Mouse (Mus musculus) left cerebral cortex, adult 2 months (tissue): ENCODE results near the gene Olfr211. TPM values are rescaled to one million over a fixed set of nuclear protein-coding genes. Genes with fewer than 3 reads are reported as not detected.
"Not testable (repeated sequence)": the region's sequence is repeated elsewhere in the genome, so short reads cannot be mapped to it uniquely, and the experiment has no call there.

Experiments
- DNase-seq, 2 experiments: peaks; one replicate each; pipeline ENCODE4 v3.0.0; 2021 to 2022; ENCODE audit warnings: low spot score in 2 of 2, mixed read lengths in 1 of 2; ENCODE audit errors: extremely low spot score in 1 of 2
- H3K27ac ChIP-seq: fragments of 200-600 bp; 2 replicates; pipeline ENCODE4 v1.8.1; 2022
- H3K4me3 ChIP-seq: fragments of 200-600 bp; 2 replicates; pipeline ENCODE4 v1.8.1; 2022
- CTCF ChIP-seq: fragments of 200-600 bp; IDR thresholded peaks from 2 replicates; pipeline ENCODE4 v1.8.1; 2022; ENCODE audit warnings: antibody characterized with exemption, mild to moderate bottlenecking, moderate library complexity
- intact Hi-C: fragments of 180-260 bp; cut with DNase I; formaldehyde crosslinking; loops from one replicate; pipeline ENCODE4 v1.15.1; 2025
- total RNA-seq, 2 experiments: library from RNA; stranded (reverse); gene quantifications; 2 replicates each; pipeline ENCODE4 v1.2.3; 2021

Gene Olfr211
- total RNA-seq, 2 experiments from 2014 or later, result not detected

DNA sequence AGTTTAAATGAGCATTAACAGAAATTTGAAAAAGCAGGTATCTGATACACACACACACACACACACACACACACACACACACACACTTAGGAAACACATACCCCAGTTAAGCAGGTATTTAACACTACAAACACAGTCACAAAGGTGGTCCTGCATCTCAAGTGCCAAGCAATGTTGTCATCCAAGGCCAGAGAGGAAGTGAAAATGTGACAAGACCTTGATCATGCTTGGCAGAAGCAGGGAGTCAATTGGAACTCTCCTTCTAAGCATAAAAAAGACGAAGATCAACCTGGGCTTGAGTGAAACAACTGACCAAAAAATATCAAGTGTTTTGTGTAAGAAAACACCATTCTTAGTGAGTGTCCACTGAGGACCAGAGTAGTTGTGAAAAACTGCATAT lies 7.1 kb downstream of the Olfr211 start:
- intact Hi-C loops, result no loop called here
- no peak for TF ChIP-seq CTCF
- DNase-seq, result no peak
- Histone ChIP-seq H3K27ac (no peak overlapping the region), H3K4me3 (no peak overlapping the region)

DNA sequence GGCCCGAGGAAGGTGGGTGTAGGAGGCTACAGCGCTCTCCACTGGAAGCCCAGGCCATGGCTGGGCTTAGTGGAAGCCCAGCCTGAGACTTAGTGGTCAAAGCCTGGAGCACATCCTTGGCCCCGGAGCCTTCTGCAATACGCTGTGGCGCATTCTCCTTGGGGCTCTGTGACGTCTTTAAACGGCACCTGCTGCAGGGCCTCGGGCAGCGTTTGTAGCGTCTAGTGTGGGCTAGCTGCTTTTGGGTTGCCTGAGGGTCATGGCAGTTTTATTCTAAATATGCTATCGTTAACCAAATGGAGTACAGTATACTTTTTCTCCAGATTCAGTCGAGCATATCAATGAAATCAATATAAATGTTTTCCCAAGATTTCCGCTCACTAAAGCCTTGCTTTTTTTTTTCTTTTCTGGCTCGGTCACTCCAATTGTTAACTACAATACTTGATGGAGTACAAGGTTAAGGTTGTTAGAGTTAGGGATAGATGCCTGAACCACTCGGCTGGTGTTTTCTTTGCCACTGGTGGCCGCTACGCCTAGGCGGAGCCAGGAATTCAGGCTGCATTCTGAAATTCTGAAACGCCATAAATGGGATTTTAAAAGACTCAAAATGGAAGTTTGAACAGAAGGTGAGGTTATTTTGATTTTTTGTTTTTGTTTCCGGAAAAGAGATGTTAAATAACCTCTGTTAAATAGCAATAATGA lies 17.6 kb downstream of the Olfr211 start, which contains the start of gene Olfr212:
Gene Olfr212 (plus strand): TSS at position 215 of the 702 bp plus-strand sequence.
- H3K27ac ChIP-seq, intact Hi-C loops, H3K4me3 ChIP-seq, DNase-seq: not testable (repeated sequence)

DNA sequence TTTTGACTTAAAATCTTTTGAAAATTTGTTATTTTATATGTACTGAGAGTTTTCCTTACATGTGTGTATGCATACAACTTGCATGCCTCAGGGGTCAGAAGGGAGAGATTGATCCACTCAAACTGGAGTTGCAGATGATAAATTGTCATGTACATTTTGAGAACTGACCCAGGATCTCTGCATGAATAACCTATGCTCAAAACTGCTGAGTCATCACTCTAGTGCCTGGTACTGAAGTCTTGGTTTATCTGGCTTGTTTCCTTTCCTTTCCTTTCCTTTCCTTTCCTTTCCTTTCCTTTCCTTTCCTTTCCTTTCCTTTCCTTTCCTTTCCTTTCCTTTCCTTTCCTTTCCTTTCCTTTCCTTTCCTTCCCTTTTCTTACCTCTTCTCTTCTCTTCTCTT lies 25.9 kb downstream of the Olfr211 start:
- TF ChIP-seq CTCF, result no peak
- no peak overlapping the region for H3K4me3 ChIP-seq
- no peak for DNase-seq
- no peak overlapping the region for H3K27ac ChIP-seq
- intact Hi-C loops, result no loop called here

DNA sequence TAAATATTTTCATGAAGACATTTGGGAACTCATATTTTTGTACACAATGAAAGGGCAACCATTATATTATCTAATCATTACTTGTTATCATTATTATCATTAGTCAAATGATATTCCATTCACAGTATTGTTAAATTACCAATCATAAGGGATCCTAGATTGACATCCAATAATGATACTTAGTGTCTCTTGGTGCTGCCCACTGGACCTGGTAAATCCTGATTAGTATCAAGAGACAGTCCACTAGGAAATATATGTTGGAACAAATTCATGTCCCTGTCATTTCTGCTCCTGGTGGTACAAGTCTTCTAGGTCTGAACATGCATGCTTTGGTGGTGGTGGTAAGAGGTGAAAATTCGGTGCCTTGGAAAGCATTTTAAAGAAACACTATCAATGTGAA lies 49.3 kb downstream of the Olfr211 start, which contains the start of gene Olfr213:
Gene Olfr213 (plus strand): TSS at position 301 of the 400 bp plus-strand sequence.
- intact Hi-C loops, result no loop called here
- no peak within 1 kb of the TSS for H3K4me3 ChIP-seq

DNA sequence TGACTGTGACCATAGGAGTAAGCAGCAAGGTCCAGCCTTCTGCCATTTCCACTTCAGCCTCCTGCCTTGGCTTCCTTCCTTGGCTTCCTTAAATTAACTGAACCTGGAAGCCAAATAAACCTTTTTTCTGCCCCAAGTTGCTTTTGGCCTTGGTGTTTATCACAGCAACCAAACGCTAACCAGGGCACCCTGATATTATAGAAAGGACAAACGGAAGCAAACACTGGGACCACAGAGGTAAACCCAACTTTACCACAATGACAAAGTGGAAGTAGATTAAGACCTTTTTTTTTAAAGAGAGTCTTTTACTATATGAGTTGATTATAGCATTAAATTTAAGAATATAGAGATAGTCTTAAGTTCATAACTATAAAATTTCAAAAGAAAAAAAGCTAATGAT lies 53.6 kb downstream of the Olfr211 start:
- no peak overlapping the region for H3K4me3 ChIP-seq
- TF ChIP-seq CTCF, result no peak
- no peak for DNase-seq
- no peak overlapping the region for H3K27ac ChIP-seq
- intact Hi-C loops, result no loop called here

More for the DNA sequence above, 49.3 kb downstream of the Olfr211 start, which contains the start of gene Olfr213:
- no peak for TF ChIP-seq CTCF
- no peak for DNase-seq
- no peak within 1 kb of the TSS for H3K27ac ChIP-seq

Other genes starting within 250 kb of the Olfr211 start
- 10 to 100 TPM in 1 of 2 experiments, 1 to 10 TPM in 1; 7.3 to 12.3 TPM for gene Zfand4, start 224.9 kb upstream of the Olfr211 start, total RNA-seq
- 10 to 100 TPM; 45.5 to 49.5 TPM for gene March8, start 151.1 kb upstream of the Olfr211 start, total RNA-seq
- gene Alox5, start 27.9 kb upstream of the Olfr211 start, total RNA-seq, result 1 to 10 TPM; 1.7 to 2.6 TPM
- gene Olfr212, start 17.4 kb downstream of the Olfr211 start, total RNA-seq, result not detected
- not detected for gene Olfr213, start 49.4 kb downstream of the Olfr211 start, total RNA-seq
- gene Gm5580, start 62.0 kb downstream of the Olfr211 start, total RNA-seq, result 1 to 10 TPM; 1.6 TPM
- not detected for gene Olfr214, start 65.1 kb downstream of the Olfr211 start, total RNA-seq
- gene Olfr215, start 95.1 kb downstream of the Olfr211 start, total RNA-seq, result not detected
- gene Zfp422, start 139.9 kb downstream of the Olfr211 start, total RNA-seq, result 10 to 100 TPM; 21.9 to 24.1 TPM
- 1 to 10 TPM; 1.8 to 2.0 TPM for gene Depp1, start 161.5 kb downstream of the Olfr211 start, total RNA-seq
- 1 to 10 TPM; 4.5 to 6.0 TPM for gene Rassf4, start 184.9 kb downstream of the Olfr211 start, total RNA-seq
- under 1 TPM; 0.29 to 0.58 TPM for gene Tmem72, start 227.8 kb downstream of the Olfr211 start, total RNA-seq